Mouse (Mus musculus): ENCODE measurements around the gene Tecpr2. TPM values are rescaled to one million over a fixed set of nuclear protein-coding genes. Genes with fewer than 3 reads are reported as not detected.

Tecpr2 gene
- total RNA-seq, 2 experiments from 2014 or later: 2.3 to 2.9 TPM

- no peak for ATAC-seq (replicated peaks; ENCODE audit: low FRiP score, poor library complexity, severe bottlenecking)
Measured at GRCm38 (mm10) chr12:110937496-110937895, 48.4 kb downstream of the Tecpr2 start.

DNA sequence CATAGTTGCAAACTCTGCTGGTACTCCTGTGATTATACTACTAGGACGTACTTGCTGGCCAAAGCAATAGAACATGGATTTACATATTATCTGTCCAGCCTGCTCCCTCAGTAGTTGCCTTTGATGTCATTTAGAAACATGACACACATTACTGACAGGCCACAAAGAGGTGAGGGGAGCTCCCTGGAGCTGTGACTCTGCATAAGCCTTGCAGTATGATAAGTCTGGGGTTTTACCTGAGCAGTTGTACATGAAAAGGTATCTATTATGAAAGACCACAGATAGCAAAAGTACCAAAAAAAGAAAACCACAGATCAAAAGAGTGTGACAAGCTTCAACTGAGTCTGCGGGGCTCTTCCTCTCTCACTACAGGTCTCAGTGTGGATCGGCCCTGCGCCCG lies 50.3 kb downstream of the Tecpr2 start:
- no peak for ATAC-seq (replicated peaks; ENCODE audit: low FRiP score, poor library complexity, severe bottlenecking)

DNA sequence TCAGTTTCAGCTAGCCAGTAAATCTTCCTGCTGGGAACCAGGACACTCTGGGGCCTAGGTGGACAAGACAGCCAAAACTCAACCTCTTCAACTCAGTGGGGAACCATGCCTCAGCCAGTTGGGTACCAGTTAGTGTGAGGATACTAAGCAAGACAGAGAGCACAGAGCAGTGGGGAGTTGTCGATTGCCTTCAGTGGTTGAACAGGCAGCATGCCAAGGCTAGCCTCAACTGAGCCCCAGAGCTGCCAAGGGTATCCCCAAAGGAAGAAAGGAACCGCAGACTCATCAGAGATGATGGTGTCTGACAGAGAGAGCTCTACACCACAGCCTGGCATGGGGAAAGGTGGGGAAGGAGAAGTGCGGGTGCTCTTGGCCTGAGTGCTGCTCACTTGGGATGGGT lies 51.8 kb downstream of the Tecpr2 start:
- no peak for ATAC-seq (replicated peaks; ENCODE audit: low FRiP score, poor library complexity, severe bottlenecking)

- ATAC-seq (replicated peaks; ENCODE audit: low FRiP score, poor library complexity, severe bottlenecking): no peak
Measured at GRCm38 (mm10) chr12:110946216-110946615, 57.2 kb downstream of the Tecpr2 start.

- peak; percentile 45; the same call in 1 of the 2 replicates for ATAC-seq (replicated peaks; ENCODE audit: low FRiP score, poor library complexity, severe bottlenecking)
Measured at GRCm38 (mm10) chr12:110948082-110948909, 59.2 kb downstream of the Tecpr2 start.

- no peak for ATAC-seq (replicated peaks; ENCODE audit: low FRiP score, poor library complexity, severe bottlenecking)
Measured at GRCm38 (mm10) chr12:110948910-110949201, 59.8 kb downstream of the Tecpr2 start.

DNA sequence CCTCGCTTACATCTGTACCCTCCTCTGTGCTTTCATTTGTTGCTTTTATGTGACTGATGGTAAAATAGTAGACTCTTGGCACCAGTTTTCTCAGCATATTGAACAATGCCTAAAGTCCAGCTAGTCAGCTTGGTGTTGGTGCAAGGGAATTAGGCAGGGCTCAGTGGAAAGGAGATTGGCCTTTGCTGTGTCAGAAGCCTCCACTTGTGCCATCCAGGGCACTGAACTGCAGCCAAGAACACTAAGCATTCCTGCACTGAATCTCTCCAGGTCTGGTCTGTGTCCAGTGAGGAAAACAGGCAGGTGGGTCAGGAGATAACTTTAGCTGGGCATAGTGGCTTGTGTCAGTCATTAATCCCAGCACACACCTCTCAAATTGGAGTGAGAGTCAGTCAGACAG lies 60.3 kb downstream of the Tecpr2 start:
- ATAC-seq (replicated peaks; ENCODE audit: low FRiP score, poor library complexity, severe bottlenecking): no peak

- no peak for ATAC-seq (replicated peaks; ENCODE audit: low FRiP score, poor library complexity, severe bottlenecking)
Measured at GRCm38 (mm10) chr12:110950151-110950550, 61.1 kb downstream of the Tecpr2 start.

DNA sequence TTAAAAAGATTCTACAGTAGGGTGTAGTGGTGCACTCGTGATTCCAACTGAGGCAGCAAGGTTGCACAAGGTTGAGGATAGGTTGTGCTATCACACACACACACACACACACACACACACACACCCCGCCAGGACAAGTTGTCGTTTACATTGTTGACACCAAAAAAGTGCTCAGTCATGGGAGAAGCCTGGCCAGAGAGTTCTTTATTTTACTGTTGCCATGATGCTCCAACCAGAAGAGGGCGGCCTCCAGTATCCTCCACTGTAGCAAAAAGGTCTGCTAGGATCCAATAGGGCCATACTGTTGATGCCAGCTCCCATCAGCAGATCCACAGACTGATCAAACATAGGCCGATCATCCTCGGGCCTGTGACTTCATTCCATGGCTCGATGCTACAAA lies 62.2 kb downstream of the Tecpr2 start:
- ATAC-seq (replicated peaks; ENCODE audit: low FRiP score, poor library complexity, severe bottlenecking): peak; percentile 66

- ATAC-seq (replicated peaks; ENCODE audit: low FRiP score, poor library complexity, severe bottlenecking): no peak
Measured at GRCm38 (mm10) chr12:110952628-110953385, 63.7 kb downstream of the Tecpr2 start.

DNA sequence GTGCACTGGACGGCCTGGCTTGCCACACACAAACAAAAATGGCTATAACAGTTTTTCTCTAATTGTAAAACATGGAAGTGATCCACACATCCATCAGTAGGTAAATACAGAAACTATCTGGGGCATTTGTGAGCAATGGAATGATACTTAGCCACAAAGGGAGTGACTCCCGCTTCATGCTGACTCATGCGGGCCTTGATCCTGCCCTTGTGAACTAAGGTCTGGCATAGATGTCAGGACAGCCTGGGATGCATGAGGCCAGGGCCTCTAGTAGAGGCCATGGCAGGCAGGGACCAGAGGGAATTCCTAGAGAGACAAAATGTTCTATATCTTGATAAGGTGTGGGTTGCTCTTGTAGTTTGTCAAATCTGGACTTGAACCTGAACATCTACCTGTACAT lies 64.4 kb downstream of the Tecpr2 start:
- ATAC-seq (replicated peaks; ENCODE audit: low FRiP score, poor library complexity, severe bottlenecking): peak; percentile 76

GRCm38 (mm10) chr12:110953900-110954299 lies 64.8 kb downstream of the Tecpr2 start:
- ATAC-seq (replicated peaks; ENCODE audit: low FRiP score, poor library complexity, severe bottlenecking): 0 out of 2 replicates have a peak, but pooled peaks have one; percentile 14

- ATAC-seq (replicated peaks; ENCODE audit: low FRiP score, poor library complexity, severe bottlenecking): no peak
Measured at GRCm38 (mm10) chr12:110954351-110954991, 65.4 kb downstream of the Tecpr2 start.

DNA sequence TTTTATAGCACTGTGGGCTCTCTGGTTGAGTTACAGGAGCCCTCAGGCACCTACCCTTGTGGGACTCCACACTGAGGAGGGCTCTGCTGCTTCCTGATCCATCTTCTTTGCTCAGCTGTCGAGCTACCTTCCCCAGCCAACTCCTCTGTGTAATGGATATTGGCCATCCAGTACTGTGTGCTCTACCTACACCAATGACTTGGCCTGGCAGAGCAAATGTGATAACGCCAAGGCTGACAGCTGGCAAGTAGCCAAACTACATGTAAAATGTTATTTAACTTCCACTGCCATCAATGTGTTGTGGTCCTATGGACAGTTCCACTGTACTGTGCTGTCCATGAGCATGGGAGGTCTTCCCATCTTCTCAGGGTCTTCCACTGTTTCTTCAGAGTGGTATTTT lies 72.9 kb downstream of the Tecpr2 start:
- ATAC-seq (replicated peaks; ENCODE audit: low FRiP score, poor library complexity, severe bottlenecking): peak; percentile 71

DNA sequence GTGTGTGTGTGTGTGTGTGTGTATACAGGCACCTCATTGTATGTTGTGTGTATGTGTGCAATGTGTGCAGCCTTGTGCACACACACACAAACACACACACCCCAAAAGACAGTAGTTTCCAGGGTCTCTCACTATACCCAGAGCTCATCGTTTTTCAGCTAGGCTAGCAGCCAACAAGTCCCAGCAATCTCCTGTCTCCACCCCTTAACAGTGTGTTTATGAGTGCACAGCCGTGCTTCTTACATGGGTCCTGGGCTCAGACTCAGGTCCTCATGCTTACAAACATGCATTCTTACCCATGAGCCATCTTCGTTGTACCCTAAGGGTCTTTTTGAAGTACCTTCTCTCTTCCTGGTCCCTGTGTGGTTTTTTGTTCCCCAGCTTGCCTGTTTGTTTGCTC lies 76.4 kb downstream of the Tecpr2 start:
- peak; percentile 48 for ATAC-seq (replicated peaks; ENCODE audit: low FRiP score, poor library complexity, severe bottlenecking)

- peak; percentile 67 for ATAC-seq (replicated peaks; ENCODE audit: low FRiP score, poor library complexity, severe bottlenecking)
Measured at GRCm38 (mm10) chr12:110966079-110966478, 77.0 kb downstream of the Tecpr2 start.

- peak; percentile 71 for ATAC-seq (replicated peaks; ENCODE audit: low FRiP score, poor library complexity, severe bottlenecking)
Measured at GRCm38 (mm10) chr12:110967146-110967545, 78.1 kb downstream of the Tecpr2 start.

DNA sequence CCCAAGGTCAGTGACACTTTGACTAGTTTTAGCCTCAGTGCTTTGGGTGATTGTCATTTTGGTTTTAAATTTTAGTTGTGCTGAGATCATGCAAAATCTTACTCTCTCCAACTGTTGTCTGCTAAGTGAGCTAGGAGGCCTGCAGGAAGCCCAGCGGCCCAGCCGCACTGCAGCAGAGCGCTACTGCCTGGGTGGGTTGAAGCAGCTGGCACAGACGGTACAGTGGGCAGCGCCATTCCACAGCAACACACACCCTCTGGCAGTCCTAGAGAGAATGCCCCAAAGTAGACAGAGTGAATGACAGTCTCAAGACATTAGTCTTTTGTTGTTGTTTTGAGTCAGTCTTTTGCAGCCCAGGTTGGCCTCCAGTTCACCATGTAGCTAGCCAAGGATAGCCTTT lies 81.3 kb downstream of the Tecpr2 start:
- no peak for ATAC-seq (replicated peaks; ENCODE audit: low FRiP score, poor library complexity, severe bottlenecking)

- no peak for ATAC-seq (replicated peaks; ENCODE audit: low FRiP score, poor library complexity, severe bottlenecking)
Measured at GRCm38 (mm10) chr12:110971972-110972371, 82.9 kb downstream of the Tecpr2 start.

- ATAC-seq (replicated peaks; ENCODE audit: low FRiP score, poor library complexity, severe bottlenecking): peak; percentile 19
Measured at GRCm38 (mm10) chr12:110973829-110974228, 84.8 kb downstream of the Tecpr2 start.

- ATAC-seq (replicated peaks; ENCODE audit: low FRiP score, poor library complexity, severe bottlenecking): peak; percentile 76
Measured at GRCm38 (mm10) chr12:110974295-110974694, 85.2 kb downstream of the Tecpr2 start.

Data from erythroblast, adult 5-6 weeks (primary cell).